Mouse (Mus musculus): ENCODE data around the gene Osm.

The Osm gene

GRCm38 (mm10) chr11:4270744-4271459, 34.7 kb downstream of the Osm start:
- peak; percentile 48 for DNase-seq (ENCODE audit: low spot score)

- DNase-seq (ENCODE audit: low spot score), result no peak
These were observed 35.3 kb downstream of the Osm start for GRCm38 (mm10) chr11:4271544-4271943.

GRCm38 (mm10) chr11:4276411-4276861, 40.2 kb downstream of the Osm start:
- DNase-seq (ENCODE audit: low spot score), result no peak

- DNase-seq (ENCODE audit: low spot score), result no peak
These were observed 43.7 kb downstream of the Osm start for GRCm38 (mm10) chr11:4279909-4280308.

GRCm38 (mm10) chr11:4281852-4282251, 45.6 kb downstream of the Osm start:
- no peak for DNase-seq (ENCODE audit: low spot score)

- DNase-seq (ENCODE audit: low spot score), result no peak
These were observed 47.4 kb downstream of the Osm start for GRCm38 (mm10) chr11:4283627-4284026.

DNA sequence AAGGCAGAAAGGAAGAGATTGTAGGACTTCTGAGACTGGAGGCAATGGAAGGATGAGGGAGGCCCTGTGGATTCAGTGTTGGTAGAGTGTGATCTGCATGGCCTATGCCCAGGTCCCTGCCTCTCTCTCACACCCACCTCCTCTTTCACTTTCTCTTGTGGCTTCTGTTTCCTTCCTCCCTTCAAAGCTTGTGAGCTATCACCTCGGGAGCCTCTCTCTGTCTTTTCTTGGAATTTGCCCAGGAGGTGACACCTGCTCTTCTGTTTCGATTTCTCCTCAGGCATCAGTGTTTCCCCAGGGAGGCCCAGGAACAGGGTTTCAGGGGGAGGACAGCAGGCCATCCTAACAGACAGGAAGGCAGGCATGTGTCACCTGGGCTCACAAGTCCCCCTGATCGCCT, 53.1 kb downstream of the Osm start:
- DNase-seq (ENCODE audit: low spot score), result no peak

Measured in retina, embryonic 14.5 days (tissue).